Mouse (Mus musculus): ENCODE results near the gene Lrp8. TPM values are rescaled to one million over a fixed set of nuclear protein-coding genes. Genes with fewer than 3 reads are reported as not detected.

Gene Lrp8
- 3.5 TPM in 2 replicates for polyA plus RNA-seq (2015; fragmentation: Nextera tagmentation; extraction: Ambion mirVana)

DNA sequence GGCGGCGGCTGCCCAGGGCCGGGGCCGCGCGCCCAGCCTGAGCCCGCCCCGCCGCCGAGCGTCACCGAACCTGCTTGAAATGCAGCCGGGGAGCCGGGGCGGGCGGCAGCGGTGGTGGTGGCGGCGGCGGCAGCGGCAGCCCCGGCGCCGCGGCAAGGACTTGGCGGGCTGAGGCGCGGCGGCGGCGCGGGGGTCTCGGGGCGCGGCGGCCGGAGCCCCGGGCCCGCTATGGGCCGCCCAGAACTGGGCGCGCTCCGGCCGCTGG is at the start of gene Lrp8:
TSS of gene Lrp8 (plus strand) at position 77 of the 265 bp plus-strand sequence.
- Histone ChIP-seq H3K4me3 (replicated peaks) (peak within 1 kb of the TSS; percentile 84), H3K27me3 (peaks cover 14% of the 10 kb centered on the region), H3K36me3 (0 out of 2 replicates have a peak, but pooled peaks cover 9% of the 10 kb centered on the region), H3K4me1 (replicated peaks) (peaks cover 51% of the 10 kb centered on the region), H3K9ac (peak within 1 kb of the TSS; percentile 91), H3K27ac (peak within 1 kb of the TSS; percentile 95), H3K4me2 (peak within 1 kb of the TSS; percentile 97), H3K9me3 (replicated peaks) (no peaks in the 10 kb centered on the region)
- WGBS (ENCODE audit: insufficient replicate concordance) = under 1% methylated on average over 27 of the region's 44 CpGs
- ATAC-seq (ENCODE audit: low read depth) = no peak
- DNase-seq = no peak

DNA sequence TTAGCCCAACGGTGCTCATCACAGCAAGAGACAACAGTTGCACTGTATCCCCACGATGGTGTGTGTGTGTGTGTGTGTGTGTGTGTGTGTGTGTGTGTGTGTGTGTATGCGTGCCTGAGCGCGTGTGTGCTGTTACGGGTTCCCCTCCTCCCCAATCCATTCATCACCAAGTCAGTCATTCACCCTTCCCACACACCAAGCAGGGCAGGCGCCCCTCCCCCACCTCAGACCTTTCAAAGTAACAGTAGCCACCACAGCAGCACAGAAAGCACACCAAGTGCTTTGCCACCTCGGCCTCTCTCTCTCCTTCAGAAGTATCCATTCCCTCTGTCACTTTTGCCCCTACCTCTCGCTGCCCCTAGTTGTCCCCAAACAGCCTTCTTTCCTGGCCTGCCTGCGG is 45.8 kb upstream of the Lrp8 start:
- 36% methylated on average over 9 of the region's 10 CpGs for WGBS (ENCODE audit: insufficient replicate concordance)
- Histone ChIP-seq H3K4me1 (replicated peaks) (no peaks in the 10 kb centered on the region), H3K36me3 (no peaks in the 10 kb centered on the region), H3K27me3 (peaks cover 31% of the 10 kb centered on the region), H3K27ac (no peak overlapping the region), H3K4me2 (no peak overlapping the region), H3K9ac (no peak overlapping the region), H3K4me3 (replicated peaks) (no peak overlapping the region), H3K9me3 (replicated peaks) (no peaks in the 10 kb centered on the region)
- no peak for DNase-seq
- no peak for ATAC-seq (ENCODE audit: low read depth)

DNA sequence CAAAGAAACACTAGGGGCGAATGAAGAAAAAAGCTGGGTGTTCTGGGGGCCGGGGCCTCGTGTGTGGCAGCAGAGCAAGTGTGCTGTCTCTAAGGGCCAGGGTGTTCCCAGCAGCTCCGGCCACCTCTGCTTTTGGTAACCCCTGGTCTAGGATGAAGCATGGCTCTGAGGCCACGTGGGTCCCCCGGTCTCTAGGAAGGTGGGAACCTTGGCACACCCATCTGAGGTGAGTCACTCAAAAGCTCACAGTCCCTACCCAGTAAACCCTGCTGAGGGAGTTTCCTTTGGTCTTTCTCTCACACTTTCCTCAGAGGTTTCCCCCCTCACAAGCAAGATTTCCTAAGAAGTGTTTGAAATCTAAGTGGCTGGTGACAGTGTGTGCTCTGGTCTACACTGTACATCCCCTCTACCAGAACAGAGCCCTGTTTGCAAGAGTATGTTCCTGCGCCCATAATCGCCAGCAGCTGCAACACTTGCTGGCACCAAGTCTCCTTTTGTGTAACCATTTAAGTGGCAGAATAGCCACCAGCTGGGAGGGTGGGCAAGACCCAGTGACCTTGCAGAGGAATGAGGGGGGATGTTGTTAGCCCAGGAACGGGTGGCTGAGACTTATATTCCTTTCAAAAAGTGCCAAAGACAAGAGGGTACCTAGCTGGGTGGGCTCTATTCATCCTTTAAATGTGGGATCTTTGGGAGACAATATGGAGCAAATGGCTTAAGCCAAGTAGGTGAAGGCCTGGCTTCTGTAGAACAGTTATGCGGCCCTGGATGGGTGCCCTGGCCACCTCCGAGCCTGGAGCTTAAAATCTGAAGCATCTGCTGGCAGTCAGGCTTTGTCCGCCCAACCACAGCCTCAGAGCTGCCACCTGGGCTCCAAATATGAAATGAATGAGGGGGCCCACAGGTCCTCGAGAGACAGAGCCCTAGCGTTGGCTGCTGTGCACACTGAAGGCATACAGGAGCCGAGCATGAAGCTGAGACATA is 44.3 kb upstream of the Lrp8 start:
- WGBS (ENCODE audit: insufficient replicate concordance) = 57% methylated on average over 15 of the region's 15 CpGs
- Histone ChIP-seq H3K9me3 (replicated peaks) (no peaks in the 10 kb centered on the region), H3K36me3 (no peaks in the 10 kb centered on the region), H3K27me3 (peaks cover 27% of the 10 kb centered on the region), H3K27ac (no peak overlapping the region), H3K9ac (no peak overlapping the region), H3K4me3 (replicated peaks) (no peak overlapping the region), H3K4me2 (no peak overlapping the region), H3K4me1 (replicated peaks) (no peaks in the 10 kb centered on the region; the same call in 1 of the 2 replicates)
- DNase-seq (no peak), ATAC-seq (ENCODE audit: low read depth) (no peak)

GRCm38 (mm10) chr4:107758938-107759337 is 43.1 kb upstream of the Lrp8 start:
- Histone ChIP-seq H3K36me3 (no peaks in the 10 kb centered on the region), H3K9ac (no peak overlapping the region), H3K27me3 (peaks cover 27% of the 10 kb centered on the region), H3K27ac (no peak overlapping the region), H3K4me2 (no peak overlapping the region), H3K9me3 (replicated peaks) (no peaks in the 10 kb centered on the region), H3K4me1 (replicated peaks) (no peaks in the 10 kb centered on the region; the same call in 1 of the 2 replicates), H3K4me3 (replicated peaks) (no peak overlapping the region)
- ATAC-seq (ENCODE audit: low read depth) (no peak), DNase-seq (no peak)
- WGBS (ENCODE audit: insufficient replicate concordance) = 60% methylated on average over 9 of the region's 9 CpGs

- DNase-seq = no peak
Observed at GRCm38 (mm10) chr4:107763001-107763400, 39.1 kb upstream of the Lrp8 start.

GRCm38 (mm10) chr4:107763598-107763997 is 38.5 kb upstream of the Lrp8 start:
- 89% methylated on average over 2 of the region's 2 CpGs for WGBS (ENCODE audit: insufficient replicate concordance)
- no peak overlapping the region for H3K4me3 ChIP-seq (replicated peaks)
- H3K9ac ChIP-seq = no peak overlapping the region

More at GRCm38 (mm10) chr4:107763001-107763400, 39.1 kb upstream of the Lrp8 start:
- WGBS (ENCODE audit: insufficient replicate concordance) = 46% methylated on average over 3 of the region's 3 CpGs
- H3K4me3 ChIP-seq (replicated peaks) = no peak overlapping the region
- H3K9ac ChIP-seq = no peak overlapping the region
- no peaks in the 10 kb centered on the region for H3K36me3 ChIP-seq
- no peak overlapping the region for H3K4me2 ChIP-seq
- peaks cover 7% of the 10 kb centered on the region; the same call in 1 of the 2 replicates for H3K27me3 ChIP-seq
- H3K27ac ChIP-seq = no peak overlapping the region
- H3K4me1 ChIP-seq (replicated peaks) = no peaks in the 10 kb centered on the region; the same call in 1 of the 2 replicates
- no peaks in the 10 kb centered on the region for H3K9me3 ChIP-seq (replicated peaks)
- no peak; the same call in 1 of the 2 replicates for ATAC-seq (ENCODE audit: low read depth)

DNA sequence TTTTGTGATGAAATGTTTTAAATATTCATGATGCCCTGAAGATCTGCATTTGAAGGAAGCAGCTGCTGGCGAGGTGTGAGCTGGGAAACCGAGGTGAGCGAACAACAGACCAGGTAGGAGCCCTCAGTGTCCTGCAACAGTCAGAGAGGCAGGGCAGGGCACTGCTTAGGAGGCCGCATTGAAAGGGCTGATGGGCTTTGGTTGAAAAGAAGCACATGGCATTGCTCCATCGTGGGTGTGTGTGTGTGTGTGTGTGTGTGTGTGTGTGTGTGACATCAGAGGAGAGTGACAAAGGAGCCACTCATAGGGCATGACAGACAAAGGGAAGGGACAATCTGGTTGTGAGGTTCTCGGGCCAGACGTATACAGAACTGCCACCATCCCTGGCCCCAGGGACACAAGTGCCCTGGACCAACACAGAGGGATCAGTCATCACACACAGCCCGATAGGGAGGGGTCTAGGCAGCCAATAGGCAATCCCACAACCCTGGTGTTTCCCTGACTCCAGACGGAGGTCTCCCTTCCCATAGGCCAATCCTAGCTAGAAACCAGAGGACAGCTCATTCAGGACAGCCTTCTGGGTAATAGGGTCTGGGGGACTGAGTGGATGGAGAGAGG is 36.8 kb upstream of the Lrp8 start:
- no peaks in the 10 kb centered on the region for H3K36me3 ChIP-seq
- H3K4me2 ChIP-seq = no peak overlapping the region
- H3K9me3 ChIP-seq (replicated peaks) = no peaks in the 10 kb centered on the region
- no peak overlapping the region for H3K9ac ChIP-seq
- no peaks in the 10 kb centered on the region; the same call in 1 of the 2 replicates for H3K4me1 ChIP-seq (replicated peaks)
- ATAC-seq (ENCODE audit: low read depth) = no peak
- no peak overlapping the region for H3K27ac ChIP-seq
- 58% methylated on average over 9 of the region's 9 CpGs for WGBS (ENCODE audit: insufficient replicate concordance)
- no peak for DNase-seq
- H3K4me3 ChIP-seq (replicated peaks) = no peak overlapping the region
- no peaks in the 10 kb centered on the region; the same call in 1 of the 2 replicates for H3K27me3 ChIP-seq

More at GRCm38 (mm10) chr4:107763598-107763997, 38.5 kb upstream of the Lrp8 start:
- no peaks in the 10 kb centered on the region; the same call in 1 of the 2 replicates for H3K4me1 ChIP-seq (replicated peaks)
- ATAC-seq (ENCODE audit: low read depth) (no peak), DNase-seq (no peak)
- H3K9me3 ChIP-seq (replicated peaks) = no peaks in the 10 kb centered on the region
- H3K4me2 ChIP-seq = no peak overlapping the region
- H3K27me3 ChIP-seq = peaks cover 3% of the 10 kb centered on the region; the same call in 1 of the 2 replicates
- H3K27ac ChIP-seq = no peak overlapping the region
- no peaks in the 10 kb centered on the region for H3K36me3 ChIP-seq

- DNase-seq = no peak
- Histone ChIP-seq H3K36me3 (no peaks in the 10 kb centered on the region), H3K9ac (no peak overlapping the region), H3K27ac (no peak overlapping the region), H3K9me3 (replicated peaks) (no peaks in the 10 kb centered on the region), H3K27me3 (no peaks in the 10 kb centered on the region; the same call in 1 of the 2 replicates), H3K4me3 (replicated peaks) (no peak overlapping the region), H3K4me2 (no peak overlapping the region), H3K4me1 (replicated peaks) (no peaks in the 10 kb centered on the region; the same call in 1 of the 2 replicates)
- no peak for ATAC-seq (ENCODE audit: low read depth)
- 72% methylated on average over 5 of the region's 5 CpGs for WGBS (ENCODE audit: insufficient replicate concordance)
Observed at GRCm38 (mm10) chr4:107766182-107766581, 35.9 kb upstream of the Lrp8 start.

- ATAC-seq (ENCODE audit: low read depth) (no peak), DNase-seq (no peak)
- Histone ChIP-seq H3K4me3 (replicated peaks) (no peak overlapping the region), H3K4me1 (replicated peaks) (peaks cover 17% of the 10 kb centered on the region), H3K27me3 (no peaks in the 10 kb centered on the region; the same call in 1 of the 2 replicates), H3K9ac (no peak overlapping the region), H3K4me2 (no peak overlapping the region), H3K36me3 (no peaks in the 10 kb centered on the region), H3K27ac (no peak overlapping the region), H3K9me3 (replicated peaks) (0 out of 2 replicates have a peak, but pooled peaks cover 2% of the 10 kb centered on the region)
- 81% methylated on average over 16 of the region's 16 CpGs for WGBS (ENCODE audit: insufficient replicate concordance)
Observed at GRCm38 (mm10) chr4:107772122-107772825, 29.8 kb upstream of the Lrp8 start.

DNA sequence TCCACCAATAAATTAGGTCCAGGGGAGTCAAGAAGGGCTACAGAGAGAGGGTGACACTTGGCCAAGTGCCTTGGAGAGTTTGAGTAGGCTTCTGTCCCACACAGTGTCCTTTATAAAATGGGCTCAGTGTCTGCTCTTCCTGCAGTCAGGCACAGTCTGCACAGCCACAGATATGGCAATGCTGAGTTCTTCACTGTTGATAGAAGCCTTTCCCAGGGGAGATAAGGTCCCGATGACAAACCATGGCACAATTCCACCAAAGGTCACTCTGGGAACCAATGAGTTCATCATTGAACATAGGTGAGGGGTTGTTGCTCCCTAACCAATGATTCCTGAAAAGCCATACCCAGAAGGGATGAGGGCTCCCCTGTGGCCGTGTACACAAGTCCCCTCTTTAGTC is 27.2 kb upstream of the Lrp8 start:
- 0 out of 2 replicates have a peak, but pooled peaks cover 2% of the 10 kb centered on the region for H3K9me3 ChIP-seq (replicated peaks)
- H3K27ac ChIP-seq = no peak overlapping the region
- no peak for DNase-seq
- peaks cover 17% of the 10 kb centered on the region for H3K4me1 ChIP-seq (replicated peaks)
- H3K4me2 ChIP-seq = no peak overlapping the region
- WGBS (ENCODE audit: insufficient replicate concordance) = 36% methylated on average over 2 of the region's 2 CpGs
- no peaks in the 10 kb centered on the region for H3K27me3 ChIP-seq
- no peak overlapping the region for H3K9ac ChIP-seq
- H3K4me3 ChIP-seq (replicated peaks) = no peak overlapping the region
- no peak for ATAC-seq (ENCODE audit: low read depth)
- no peaks in the 10 kb centered on the region for H3K36me3 ChIP-seq

DNA sequence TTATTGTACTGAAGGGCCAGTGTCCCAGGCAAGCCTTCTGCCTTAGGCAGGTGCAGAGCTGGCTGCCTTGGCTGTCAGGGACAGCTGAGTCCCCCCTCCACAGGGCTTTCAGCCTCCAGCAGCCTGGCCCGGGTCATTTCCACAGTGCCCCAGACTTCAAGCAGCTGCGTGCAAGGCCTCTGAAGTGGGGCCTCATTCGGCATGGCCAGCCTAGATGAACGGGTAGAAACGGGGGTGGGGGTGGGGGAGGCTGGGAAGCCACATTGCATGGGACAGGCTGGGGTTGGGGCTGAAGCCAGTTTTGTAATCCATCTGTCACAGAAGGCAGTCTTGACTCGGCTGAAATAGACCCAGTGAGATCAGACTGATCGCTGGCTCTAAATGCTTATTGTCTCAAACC is 26.4 kb upstream of the Lrp8 start:
- WGBS (ENCODE audit: insufficient replicate concordance) = 53% methylated on average over 7 of the region's 7 CpGs
- H3K27ac ChIP-seq = no peak overlapping the region

More for the DNA sequence above, 26.4 kb upstream of the Lrp8 start:
- Histone ChIP-seq H3K4me3 (replicated peaks) (no peak overlapping the region), H3K27me3 (no peaks in the 10 kb centered on the region), H3K9ac (no peak overlapping the region), H3K4me1 (replicated peaks) (peaks cover 17% of the 10 kb centered on the region), H3K9me3 (replicated peaks) (0 out of 2 replicates have a peak, but pooled peaks cover 2% of the 10 kb centered on the region), H3K36me3 (no peaks in the 10 kb centered on the region), H3K4me2 (no peak overlapping the region)
- DNase-seq = no peak
- 0 out of 2 replicates have a peak, but pooled peaks have one; percentile 4 for ATAC-seq (ENCODE audit: low read depth)

Measured in liver, embryonic 13.5 days (tissue).